7 mouse cellular contexts compared by ENCODE assay signal in genomic region chr11:111523465-111523864, GRCm38 (mm10).
DNase-seq lines count a peak whose midpoint lies in the region; TF ChIP-seq lines count a peak whose summit lies in the region.

No protein-coding gene starts in this region.

- no peaks in the 10 kb centered on the region for H3K4me1 ChIP-seq in small intestine, adult 2 months (ENCODE audit: control insufficient read depth, insufficient read depth, insufficient read length, low read length)

- H3K36me3 ChIP-seq in small intestine, adult 2 months (ENCODE audit: control insufficient read depth, insufficient read depth, low read length), result no peaks in the 10 kb centered on the region

- WGBS in small intestine, adult 2 months, result 53% methylated on average over 8 of the region's 8 CpGs

- peak; percentile 42 for DNase-seq in 3T3-L1 (ENCODE audit: low read depth, low spot score)
- peak; percentile 3 for DNase-seq in A20 (ENCODE audit: low read depth, low spot score)
- peak; percentile 57 for DNase-seq in brain, embryonic 14.5 days (ENCODE audit: low read depth)
- DNase-seq in frontal cortex, postnatal 36 days (ENCODE audit: low spot score in 2 of 2), result peak; percentile 73 to 83
- DNase-seq in layer of hippocampus, adult 11-12 months (ENCODE audit: low spot score), result peak; percentile 75
- DNase-seq in lung, postnatal 14 days, result peak; percentile 66

- TF ChIP-seq CTCF in brain, embryonic 14.5 days (IDR thresholded peaks at IDR 0.05; ENCODE audit: borderline replicate concordance, extremely low read depth, insufficient read depth, insufficient read length), result peak; percentile 62; the same call in 1 of the 2 replicates
- peak; percentile 68; the same call in 1 of the 2 replicates for TF ChIP-seq CTCF in small intestine, adult 2 months (IDR thresholded peaks at IDR 0.05; ENCODE audit: extremely low read depth, insufficient read length, insufficient replicate concordance, low read depth, low read length)

- H3K27ac ChIP-seq in small intestine, adult 2 months (ENCODE audit: insufficient read depth, low read depth, low read length), result no peak overlapping the region

- H3K4me3 ChIP-seq in small intestine, adult 2 months (ENCODE audit: low read depth, low read length), result no peak overlapping the region

- no peak for TF ChIP-seq POLR2A in brain, embryonic 14.5 days (IDR thresholded peaks at IDR 0.05; ENCODE audit: borderline replicate concordance, extremely low read depth, insufficient read depth, insufficient read length, poor library complexity, severe bottlenecking)
- TF ChIP-seq POLR2A in small intestine, adult 2 months (IDR thresholded peaks at IDR 0.05; ENCODE audit: low read depth, low read length), result no peak

- no peaks in the 10 kb centered on the region for H3K27me3 ChIP-seq in small intestine, adult 2 months (ENCODE audit: control insufficient read depth, insufficient read depth, low read length)

Comparison
In these comparisons a context has a peak if more than half of its experiments do, and no peak if none do; other contexts are left out.
1. DNase-seq: peak in every context shown above with its lines; median percentile 78 in frontal cortex, postnatal 36 days; 75 in layer of hippocampus, adult 11-12 months; 66 in lung, postnatal 14 days; 57 in brain, embryonic 14.5 days; 42 in 3T3-L1; 3 in A20.